Mouse (Mus musculus): ENCODE data around the gene Gzmf.
"Not testable (repeated sequence)": the region's sequence is repeated elsewhere in the genome, so short reads cannot be mapped to it uniquely, and the experiment has no call there.

Gzmf gene

GRCm38 (mm10) chr14:56211317-56211716, at the start of gene Gzmf:
Gene Gzmf (minus strand): TSS chr14:56211417.
- in situ Hi-C loops (cut with MboI, MseI) = no loop called here

GRCm38 (mm10) chr14:56240409-56240808, 29.2 kb upstream of the Gzmf start:
- in situ Hi-C loops (cut with MboI, MseI) = no loop called here

- in situ Hi-C loops (cut with MboI, MseI) = no loop called here
Measured at GRCm38 (mm10) chr14:56234556-56234955, 23.3 kb upstream of the Gzmf start, which contains the start of gene Gzmc. Gene Gzmc (minus strand): TSS chr14:56234656.

GRCm38 (mm10) chr14:56205613-56206012, 5.6 kb downstream of the Gzmf start:
- in situ Hi-C loops (cut with MboI, MseI) = loop anchor here (5.0 kb wide), 2 partner anchors 102 to 152 kb away; no protein-coding TSS in a partner anchor

GRCm38 (mm10) chr14:56205021-56205420, 6.2 kb downstream of the Gzmf start:
- in situ Hi-C loops (cut with MboI, MseI) = loop anchor here (5.0 kb wide), 2 partner anchors 102 to 152 kb away; no protein-coding TSS in a partner anchor

GRCm38 (mm10) chr14:56203975-56204374, 7.2 kb downstream of the Gzmf start:
- in situ Hi-C loops (cut with MboI, MseI) = no loop called here

- in situ Hi-C loops (cut with MboI, MseI) = no loop called here
Measured at GRCm38 (mm10) chr14:56186946-56187345, 24.3 kb downstream of the Gzmf start.

- in situ Hi-C loops (cut with MboI, MseI) = no loop called here
Measured at GRCm38 (mm10) chr14:56186521-56186920, 24.7 kb downstream of the Gzmf start.

- in situ Hi-C loops (cut with MboI, MseI) = not testable (repeated sequence)
Measured at GRCm38 (mm10) chr14:56177651-56178050, 33.6 kb downstream of the Gzmf start.

GRCm38 (mm10) chr14:56174499-56174898, 36.7 kb downstream of the Gzmf start, which contains the start of gene Gzmn:
Gene Gzmn (minus strand): TSS chr14:56174599.
- in situ Hi-C loops (cut with MboI, MseI) = loop anchor here (25.0 kb wide), 1 partner anchor 838 kb away; no protein-coding TSS in a partner anchor

GRCm38 (mm10) chr14:56173396-56173795, 37.8 kb downstream of the Gzmf start:
- in situ Hi-C loops (cut with MboI, MseI) = loop anchor here (25.0 kb wide), 1 partner anchor 839 kb away; no protein-coding TSS in a partner anchor

- in situ Hi-C loops (cut with MboI, MseI) = loop anchor here (25.0 kb wide), 1 partner anchor 840 kb away; no protein-coding TSS in a partner anchor
Measured at GRCm38 (mm10) chr14:56172744-56173143, 38.5 kb downstream of the Gzmf start.

- in situ Hi-C loops (cut with MboI, MseI) = loop anchor here (25.0 kb wide), 1 partner anchor 844 kb away; no protein-coding TSS in a partner anchor
Measured at GRCm38 (mm10) chr14:56168009-56168408, 43.2 kb downstream of the Gzmf start.

GRCm38 (mm10) chr14:56162109-56162508, 49.1 kb downstream of the Gzmf start:
- in situ Hi-C loops (cut with MboI, MseI) = loop anchor here (25.0 kb wide), 1 partner anchor 850 kb away; no protein-coding TSS in a partner anchor

- in situ Hi-C loops (cut with MboI, MseI) = loop anchor here (25.0 kb wide), 1 partner anchor 853 kb away; no protein-coding TSS in a partner anchor
Measured at GRCm38 (mm10) chr14:56159479-56159878, 51.7 kb downstream of the Gzmf start, which contains the start of gene Gzmg. Gene Gzmg (minus strand): TSS chr14:56159579.

- in situ Hi-C loops (cut with MboI, MseI) = loop anchor here (25.0 kb wide), 1 partner anchor 857 kb away; no protein-coding TSS in a partner anchor
Measured at GRCm38 (mm10) chr14:56155340-56155739, 55.9 kb downstream of the Gzmf start.

All from regulatory T cell (primary cell).